Mouse (Mus musculus): ENCODE data around the gene Cntn6. TPM values are rescaled to one million over a fixed set of nuclear protein-coding genes. Genes with fewer than 3 reads are reported as not detected.

The Cntn6 gene
- polyA plus RNA-seq, 1 experiment = not detected

- no peak overlapping the region for H3K27ac ChIP-seq (ENCODE audit: control insufficient read depth, insufficient read depth, low read length)
- no peak for DNase-seq
- no peaks in the 10 kb centered on the region for H3K27me3 ChIP-seq (ENCODE audit: control insufficient read depth, insufficient read depth, low read length)
- TF ChIP-seq CTCF (IDR thresholded peaks at IDR 0.05; ENCODE audit: borderline replicate concordance, control insufficient read depth, extremely low read depth, insufficient read depth, low read length, poor library complexity) (no peak), POLR2A (IDR thresholded peaks at IDR 0.05; ENCODE audit: control insufficient read depth, extremely low read depth, insufficient read depth, low read length, poor library complexity) (no peak)
- WGBS = 93% methylated on average over 3 of the region's 3 CpGs
- H3K36me3 ChIP-seq (ENCODE audit: control insufficient read depth, insufficient read depth, low read length) = no peaks in the 10 kb centered on the region
- no peak overlapping the region for H3K4me3 ChIP-seq (ENCODE audit: control insufficient read depth, insufficient read depth, low read length)
- H3K4me1 ChIP-seq (replicated peaks; ENCODE audit: control insufficient read depth, insufficient read depth, low read length) = no peaks in the 10 kb centered on the region
These were observed 160.9 kb downstream of the Cntn6 start for GRCm38 (mm10) chr6:104653518-104653917.

- no peaks in the 10 kb centered on the region for H3K4me1 ChIP-seq (replicated peaks; ENCODE audit: control insufficient read depth, insufficient read depth, low read length)
- TF ChIP-seq CTCF (IDR thresholded peaks at IDR 0.05; ENCODE audit: borderline replicate concordance, control insufficient read depth, extremely low read depth, insufficient read depth, low read length, poor library complexity) (no peak), POLR2A (IDR thresholded peaks at IDR 0.05; ENCODE audit: control insufficient read depth, extremely low read depth, insufficient read depth, low read length, poor library complexity) (no peak)
- H3K36me3 ChIP-seq (ENCODE audit: control insufficient read depth, insufficient read depth, low read length) = no peaks in the 10 kb centered on the region
- 90% methylated on average over 2 of the region's 2 CpGs for WGBS
- no peaks in the 10 kb centered on the region for H3K27me3 ChIP-seq (ENCODE audit: control insufficient read depth, insufficient read depth, low read length)
- H3K27ac ChIP-seq (ENCODE audit: control insufficient read depth, insufficient read depth, low read length) = no peak overlapping the region
- no peak overlapping the region for H3K4me3 ChIP-seq (ENCODE audit: control insufficient read depth, insufficient read depth, low read length)
- no peak for DNase-seq
These were observed 176.1 kb downstream of the Cntn6 start for GRCm38 (mm10) chr6:104668701-104669100.

GRCm38 (mm10) chr6:104674249-104674648, 181.7 kb downstream of the Cntn6 start:
- Histone ChIP-seq H3K4me3 (ENCODE audit: control insufficient read depth, insufficient read depth, low read length) (no peak overlapping the region), H3K4me1 (replicated peaks; ENCODE audit: control insufficient read depth, insufficient read depth, low read length) (no peaks in the 10 kb centered on the region), H3K27ac (ENCODE audit: control insufficient read depth, insufficient read depth, low read length) (no peak overlapping the region), H3K27me3 (ENCODE audit: control insufficient read depth, insufficient read depth, low read length) (no peaks in the 10 kb centered on the region), H3K36me3 (ENCODE audit: control insufficient read depth, insufficient read depth, low read length) (no peaks in the 10 kb centered on the region)
- no peak for DNase-seq
- TF ChIP-seq POLR2A (IDR thresholded peaks at IDR 0.05; ENCODE audit: control insufficient read depth, extremely low read depth, insufficient read depth, low read length, poor library complexity) (no peak), CTCF (IDR thresholded peaks at IDR 0.05; ENCODE audit: borderline replicate concordance, control insufficient read depth, extremely low read depth, insufficient read depth, low read length, poor library complexity) (no peak)

GRCm38 (mm10) chr6:104679809-104680495, 187.4 kb downstream of the Cntn6 start:
- H3K27ac ChIP-seq (ENCODE audit: control insufficient read depth, insufficient read depth, low read length) = no peak overlapping the region
- H3K4me1 ChIP-seq (replicated peaks; ENCODE audit: control insufficient read depth, insufficient read depth, low read length) = no peaks in the 10 kb centered on the region
- H3K4me3 ChIP-seq (ENCODE audit: control insufficient read depth, insufficient read depth, low read length) = no peak overlapping the region
- WGBS = 95% methylated on average over 1 of the region's 1 CpGs
- no peaks in the 10 kb centered on the region for H3K36me3 ChIP-seq (ENCODE audit: control insufficient read depth, insufficient read depth, low read length)
- no peaks in the 10 kb centered on the region for H3K27me3 ChIP-seq (ENCODE audit: control insufficient read depth, insufficient read depth, low read length)
- DNase-seq = no peak
- no peak for TF ChIP-seq CTCF (IDR thresholded peaks at IDR 0.05; ENCODE audit: borderline replicate concordance, control insufficient read depth, extremely low read depth, insufficient read depth, low read length, poor library complexity)
- no peak for TF ChIP-seq POLR2A (IDR thresholded peaks at IDR 0.05; ENCODE audit: control insufficient read depth, extremely low read depth, insufficient read depth, low read length, poor library complexity)

- Histone ChIP-seq H3K27ac (ENCODE audit: control insufficient read depth, insufficient read depth, low read length) (no peak overlapping the region), H3K36me3 (ENCODE audit: control insufficient read depth, insufficient read depth, low read length) (no peaks in the 10 kb centered on the region), H3K4me3 (ENCODE audit: control insufficient read depth, insufficient read depth, low read length) (no peak overlapping the region), H3K27me3 (ENCODE audit: control insufficient read depth, insufficient read depth, low read length) (no peaks in the 10 kb centered on the region), H3K4me1 (replicated peaks; ENCODE audit: control insufficient read depth, insufficient read depth, low read length) (no peaks in the 10 kb centered on the region)
- no peak for TF ChIP-seq CTCF (IDR thresholded peaks at IDR 0.05; ENCODE audit: borderline replicate concordance, control insufficient read depth, extremely low read depth, insufficient read depth, low read length, poor library complexity)
- no peak for TF ChIP-seq POLR2A (IDR thresholded peaks at IDR 0.05; ENCODE audit: control insufficient read depth, extremely low read depth, insufficient read depth, low read length, poor library complexity)
- no peak for DNase-seq
- 73% methylated on average over 3 of the region's 3 CpGs for WGBS
These were observed 195.4 kb downstream of the Cntn6 start for GRCm38 (mm10) chr6:104687980-104688379.

- H3K4me1 ChIP-seq (replicated peaks; ENCODE audit: control insufficient read depth, insufficient read depth, low read length) = no peaks in the 10 kb centered on the region
- no peak for TF ChIP-seq POLR2A (IDR thresholded peaks at IDR 0.05; ENCODE audit: control insufficient read depth, extremely low read depth, insufficient read depth, low read length, poor library complexity)
- no peak for TF ChIP-seq CTCF (IDR thresholded peaks at IDR 0.05; ENCODE audit: borderline replicate concordance, control insufficient read depth, extremely low read depth, insufficient read depth, low read length, poor library complexity)
- H3K36me3 ChIP-seq (ENCODE audit: control insufficient read depth, insufficient read depth, low read length) = no peaks in the 10 kb centered on the region
- no peaks in the 10 kb centered on the region for H3K27me3 ChIP-seq (ENCODE audit: control insufficient read depth, insufficient read depth, low read length)
- DNase-seq = no peak
- no peak overlapping the region for H3K4me3 ChIP-seq (ENCODE audit: control insufficient read depth, insufficient read depth, low read length)
- no peak overlapping the region for H3K27ac ChIP-seq (ENCODE audit: control insufficient read depth, insufficient read depth, low read length)
- WGBS = 85% methylated on average over 6 of the region's 6 CpGs
These were observed 196.0 kb downstream of the Cntn6 start for GRCm38 (mm10) chr6:104688439-104689125.
